Mouse (Mus musculus) testis, adult 2 months (tissue): ENCODE measurements around the gene Olfr520.

Experiments
- CTCF ChIP-seq: fragments of 200-500 bp; IDR thresholded peaks from 2 replicates; pipeline ENCODE4 v1.5.1; 2012; ENCODE audit warnings: low read depth, mild to moderate bottlenecking, inconsistent platforms, low read length, moderate library complexity; ENCODE audit not compliant: control insufficient read depth, insufficient read depth, insufficient replicate concordance
- POLR2A ChIP-seq: fragments of 200-500 bp; IDR thresholded peaks from 2 replicates; pipeline ENCODE4 v1.6.1; 2012; ENCODE audit warnings: low read depth, mild to moderate bottlenecking, inconsistent platforms, low read length, moderate library complexity; ENCODE audit not compliant: control insufficient read depth

- no peak for TF ChIP-seq CTCF
- TF ChIP-seq POLR2A, result no peak
These were observed 9.2 kb downstream of the Olfr520 start for GRCm38 (mm10) chr7:99739276-99739675.
